Mouse (Mus musculus) stomach, embryonic 15.5 days (tissue): ENCODE data around the gene Bscl2. TPM values are rescaled to one million over a fixed set of nuclear protein-coding genes. Genes with fewer than 3 reads are reported as not detected.
A peak's percentile ranks its signal among the peaks of the same experiment; 100 is the strongest.

Source experiments
- ATAC-seq: fragments of 200-750 bp; cut with Nextera tagmentation; 2 replicates; pipeline ENCODE4 v1.8.0; 2017; ENCODE audit warnings: low read depth, moderate number of reproducible peaks, moderate TSS enrichment; ENCODE audit not compliant: insufficient read depth, low FRiP score
- H3K27ac ChIP-seq: fragments of 300-500 bp; sonication (generic); 2 replicates; pipeline ENCODE4 v1.5.1; 2015; ENCODE audit warnings: mild to moderate bottlenecking, inconsistent platforms
- H3K27me3 ChIP-seq: fragments of 300-500 bp; sonication (generic); replicated peaks from 2 replicates; pipeline ENCODE4 v1.6.1; 2015; ENCODE audit warnings: inconsistent platforms
- H3K36me3 ChIP-seq: fragments of 300-500 bp; sonication (generic); 2 replicates; pipeline ENCODE4 v1.6.1; 2015; ENCODE audit warnings: inconsistent platforms
- H3K4me1 ChIP-seq: fragments of 300-500 bp; sonication (generic); 2 replicates; pipeline ENCODE4 v1.6.1; 2015; ENCODE audit warnings: inconsistent platforms
- H3K4me2 ChIP-seq: fragments of 300-500 bp; sonication (generic); 2 replicates; pipeline ENCODE4 v1.6.1; 2015; ENCODE audit warnings: mild to moderate bottlenecking, inconsistent platforms
- H3K4me3 ChIP-seq: fragments of 300-500 bp; sonication (generic); replicated peaks from 2 replicates; pipeline ENCODE4 v1.5.1; 2015; ENCODE audit warnings: inconsistent platforms
- H3K9ac ChIP-seq: fragments of 300-500 bp; sonication (generic); 2 replicates; pipeline ENCODE4 v1.6.1; 2015; ENCODE audit warnings: inconsistent platforms
- H3K9me3 ChIP-seq: fragments of 300-500 bp; sonication (generic); 2 replicates; pipeline ENCODE4 v1.6.1; 2016; ENCODE audit warnings: inconsistent platforms
- WGBS: fragments of 180-500 bp; shearing (Covaris S2); methylation state at CpG from one replicate; pipeline ENCODE4 v1.1.7; 2015; 5-methylcytosine and 5-hydroxymethylcytosine counted together
- polyA plus RNA-seq: library from polyadenylated mRNA; unstranded; fragments of >200 nt; fragmentation: Nextera tagmentation; extraction: Ambion mirVana; gene quantifications from 2 replicates; pipeline ENCODE4 v1.2.1, GENCODE M21; 2015

Gene Bscl2
- polyA plus RNA-seq, 1 experiment from 2014 or later = 49.7 TPM

DNA sequence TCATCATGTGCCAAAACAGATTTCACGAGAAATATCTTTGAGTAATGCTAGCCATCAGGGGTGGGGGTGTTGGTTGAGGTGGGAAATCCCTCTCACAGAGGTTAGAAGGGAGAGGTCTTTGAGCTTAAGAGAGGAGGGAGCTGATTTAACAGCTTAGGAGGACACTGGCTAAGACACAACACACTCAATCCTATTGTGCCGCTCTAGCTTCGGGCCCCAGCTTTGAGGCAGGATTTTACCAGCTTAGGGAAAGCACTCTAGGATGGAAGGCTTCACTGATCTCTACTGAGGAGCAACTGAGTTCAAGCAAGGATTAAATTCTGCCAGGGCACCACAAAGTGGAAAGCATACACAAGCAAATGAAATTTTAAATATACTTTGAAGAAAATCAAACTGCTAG is 20.3 kb upstream of the Bscl2 start:
- no peak overlapping the region for H3K27ac ChIP-seq
- ATAC-seq = no peak
- WGBS = 74% methylated on average over 3 of the region's 3 CpGs
- H3K36me3 ChIP-seq = peaks cover 28% of the 10 kb centered on the region; the same call in 1 of the 2 replicates
- H3K4me2 ChIP-seq = 0 out of 2 replicates have a peak overlapping the region, but pooled peaks have one; percentile 17
- H3K9ac ChIP-seq = no peak overlapping the region
- no peaks in the 10 kb centered on the region for H3K27me3 ChIP-seq
- peaks cover 22% of the 10 kb centered on the region; the same call in 1 of the 2 replicates for H3K4me1 ChIP-seq
- no peak overlapping the region for H3K4me3 ChIP-seq
- no peaks in the 10 kb centered on the region for H3K9me3 ChIP-seq

DNA sequence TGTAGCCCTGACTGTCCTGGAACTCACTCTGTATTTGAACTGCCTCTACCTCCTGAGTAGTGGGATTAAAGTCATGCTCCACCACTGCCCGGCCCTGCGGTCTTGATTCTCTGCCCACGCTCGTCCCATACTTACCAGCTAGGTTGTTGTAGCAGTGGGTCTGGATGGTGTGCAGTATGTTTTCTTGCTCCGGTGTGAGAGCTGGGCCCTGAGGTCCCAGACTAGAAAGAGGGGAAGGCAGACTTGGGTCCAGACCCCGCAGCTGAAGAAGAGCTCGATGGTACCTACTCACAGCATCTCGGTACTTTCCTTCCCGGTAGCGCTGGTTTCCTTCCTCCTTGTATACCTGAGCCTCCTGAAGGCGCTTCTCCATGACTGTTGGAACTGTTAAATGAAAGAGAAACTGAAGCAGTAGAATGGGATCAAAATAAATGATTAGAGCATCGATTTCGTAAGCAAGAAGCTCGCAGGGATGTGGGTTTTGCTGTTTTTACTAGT is 18.9 kb upstream of the Bscl2 start:
- peak overlapping the region; percentile 74 for H3K4me2 ChIP-seq
- H3K4me3 ChIP-seq = peak overlapping the region; percentile 93
- peak overlapping the region; percentile 60 for H3K9ac ChIP-seq
- no peaks in the 10 kb centered on the region for H3K9me3 ChIP-seq
- peak overlapping the region; percentile 100 for H3K27ac ChIP-seq
- no peak for ATAC-seq
- WGBS = 18% methylated on average over 14 of the region's 14 CpGs
- H3K27me3 ChIP-seq = no peaks in the 10 kb centered on the region
- peaks cover 29% of the 10 kb centered on the region; the same call in 1 of the 2 replicates for H3K4me1 ChIP-seq
- peaks cover 20% of the 10 kb centered on the region; the same call in 1 of the 2 replicates for H3K36me3 ChIP-seq

DNA sequence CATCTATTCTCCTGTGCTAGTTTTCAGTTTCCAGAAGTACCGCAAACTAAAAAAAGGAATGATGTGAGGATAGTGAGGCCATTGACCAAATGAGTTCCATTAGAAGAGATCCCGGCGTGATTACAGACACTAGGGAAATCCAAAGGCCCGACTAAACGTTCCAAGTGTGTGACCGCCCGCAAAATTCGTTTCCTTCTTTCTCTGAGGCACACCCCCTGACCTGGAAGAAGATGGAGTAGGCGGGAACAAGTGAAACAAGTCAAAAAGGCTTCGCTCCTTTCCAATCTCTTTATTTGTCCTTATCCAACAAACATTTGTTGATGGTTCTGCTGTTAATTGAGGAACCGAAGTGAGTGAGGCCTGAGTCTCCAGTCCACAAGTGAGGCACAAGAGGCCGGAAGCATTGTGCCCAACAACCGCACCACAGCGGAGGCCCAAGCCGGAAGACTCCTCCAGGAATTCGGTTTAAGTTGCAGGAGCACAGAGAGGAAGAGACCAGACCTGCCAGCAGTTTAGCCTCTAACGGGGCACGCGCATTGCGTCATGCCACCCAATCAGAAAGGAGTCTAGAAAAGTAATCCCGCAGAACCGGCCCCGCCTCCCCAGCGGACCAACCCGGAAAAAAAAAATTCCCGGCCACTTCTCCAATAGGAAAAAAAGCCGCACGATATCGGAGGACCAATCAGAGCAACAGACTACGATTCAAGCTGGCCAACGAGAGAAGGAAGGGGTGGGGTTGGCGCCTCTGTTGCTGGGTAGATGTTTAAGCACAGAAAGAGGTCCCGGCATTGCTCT is 18.3 kb upstream of the Bscl2 start, which contains the start of gene Ttc9c:
TSS of gene Ttc9c (minus strand) at position 533 of the 795 bp plus-strand sequence.
- Histone ChIP-seq H3K27me3 (no peaks in the 10 kb centered on the region), H3K36me3 (peaks cover 15% of the 10 kb centered on the region; the same call in 1 of the 2 replicates), H3K27ac (peak within 1 kb of the TSS; percentile 100), H3K4me3 (peak within 1 kb of the TSS; percentile 93), H3K4me1 (peaks cover 29% of the 10 kb centered on the region; the same call in 1 of the 2 replicates), H3K9ac (peak within 1 kb of the TSS; percentile 98), H3K4me2 (peak within 1 kb of the TSS; percentile 74), H3K9me3 (no peaks in the 10 kb centered on the region)
- ATAC-seq = peak; percentile 88
- WGBS = under 1% methylated on average over 33 of the region's 33 CpGs

DNA sequence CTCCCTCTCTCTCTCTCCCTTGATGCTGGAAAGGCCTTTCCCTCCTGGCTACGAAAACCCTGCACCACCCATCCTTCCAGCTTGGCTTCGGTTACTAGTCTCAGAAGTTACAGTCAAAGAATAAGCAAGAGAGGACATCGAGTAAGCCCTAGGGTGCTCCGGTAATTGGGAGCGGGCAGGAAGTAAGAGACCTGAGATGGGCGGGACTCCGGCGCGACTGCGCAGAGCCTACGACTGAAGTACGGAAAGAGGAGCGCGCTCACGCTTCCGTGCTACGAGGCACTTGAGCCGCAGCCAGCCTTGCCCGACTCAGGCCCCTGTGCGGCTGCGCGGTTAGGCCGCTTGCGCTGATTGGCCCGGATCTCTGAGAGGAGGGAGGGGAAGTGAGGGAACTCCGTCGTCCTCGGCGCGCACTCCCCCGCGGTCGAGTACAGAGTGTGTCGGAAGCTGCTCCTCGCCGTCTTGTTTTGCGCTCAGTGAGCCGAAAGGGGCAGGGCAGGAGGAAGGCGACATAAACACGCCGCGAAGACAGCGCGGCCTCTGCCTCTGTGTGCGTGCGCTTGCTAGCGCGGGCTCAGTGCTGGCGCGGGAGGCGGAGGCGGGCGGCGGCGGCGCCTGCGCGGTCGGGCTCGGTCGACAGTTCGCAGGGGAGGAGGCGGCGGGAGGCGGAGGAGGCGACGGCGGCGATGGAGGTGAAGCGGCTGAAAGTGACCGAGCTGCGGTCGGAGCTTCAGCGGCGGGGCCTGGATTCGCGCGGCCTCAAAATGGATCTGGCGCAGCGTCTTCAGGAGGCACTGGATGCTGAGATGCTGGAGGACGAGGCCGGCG is 17.5 kb upstream of the Bscl2 start, which contains the start of gene Hnrnpul2:
TSS of gene Hnrnpul2 (plus strand) at position 415 of the 828 bp plus-strand sequence.
- peak; percentile 94 for ATAC-seq
- Histone ChIP-seq H3K9me3 (no peaks in the 10 kb centered on the region), H3K36me3 (peaks cover 17% of the 10 kb centered on the region), H3K4me1 (peaks cover 29% of the 10 kb centered on the region; the same call in 1 of the 2 replicates), H3K27ac (peak within 1 kb of the TSS; percentile 100), H3K9ac (peak within 1 kb of the TSS; percentile 98), H3K4me2 (peak within 1 kb of the TSS; percentile 74), H3K4me3 (peak within 1 kb of the TSS; percentile 93), H3K27me3 (no peaks in the 10 kb centered on the region)
- WGBS = under 1% methylated on average over 81 of the region's 83 CpGs

DNA sequence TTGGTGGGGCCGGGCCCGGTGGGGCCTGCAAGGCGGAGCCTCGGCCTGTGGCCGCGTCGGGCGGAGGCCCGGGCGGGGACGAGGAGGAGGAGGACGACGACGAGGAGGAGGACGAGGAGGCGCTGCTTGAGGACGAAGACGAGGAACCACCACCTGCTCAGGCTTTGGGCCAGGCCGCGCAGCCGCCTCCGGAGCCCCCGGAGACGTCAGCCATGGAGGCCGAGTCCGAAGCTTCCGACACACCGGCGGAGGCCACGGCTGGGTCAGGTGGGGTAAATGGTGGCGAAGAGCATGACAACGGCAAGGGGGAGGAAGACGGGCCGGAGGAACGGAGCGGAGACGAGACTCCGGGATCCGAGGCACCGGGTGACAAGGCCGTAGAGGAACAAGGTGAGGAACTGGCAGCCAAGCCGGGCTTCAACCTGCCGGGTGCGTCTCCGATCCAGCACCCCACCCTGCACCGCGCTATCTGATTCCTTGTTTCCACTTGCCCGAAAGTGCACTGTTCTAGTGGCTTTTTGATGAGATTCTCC is 16.8 kb upstream of the Bscl2 start:
- 0% methylated on average over 47 of the region's 48 CpGs for WGBS
- peaks cover 29% of the 10 kb centered on the region; the same call in 1 of the 2 replicates for H3K4me1 ChIP-seq
- ATAC-seq = peak; percentile 14; the same call in 1 of the 2 replicates

DNA sequence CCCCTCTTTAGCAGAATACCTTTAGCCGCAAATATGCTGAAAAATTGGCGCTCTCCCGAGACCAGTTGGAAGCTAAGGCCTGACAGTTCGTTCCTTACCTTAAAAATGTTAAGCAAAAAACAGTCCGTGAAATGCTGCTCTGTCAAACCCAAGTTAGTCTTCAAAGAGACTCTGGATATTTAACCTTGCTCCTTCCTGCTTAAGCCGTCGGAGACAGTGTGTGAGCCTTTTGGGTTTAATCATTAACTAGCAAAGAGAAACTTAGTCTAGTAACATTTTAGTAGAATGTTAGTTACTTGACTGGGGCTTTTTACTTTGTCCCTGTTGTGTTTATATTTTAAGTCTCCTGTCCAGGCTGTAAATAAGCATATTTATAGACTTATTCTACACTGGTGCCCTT is 16.1 kb upstream of the Bscl2 start:
- no peak for ATAC-seq
- H3K4me1 ChIP-seq = peaks cover 24% of the 10 kb centered on the region; the same call in 1 of the 2 replicates
- H3K36me3 ChIP-seq = peaks cover 25% of the 10 kb centered on the region
- H3K27ac ChIP-seq = peak overlapping the region; percentile 100
- peak overlapping the region; percentile 98 for H3K9ac ChIP-seq
- H3K4me2 ChIP-seq = peak overlapping the region; percentile 73
- H3K27me3 ChIP-seq = no peaks in the 10 kb centered on the region
- under 1% methylated on average over 7 of the region's 7 CpGs for WGBS
- H3K4me3 ChIP-seq = peak overlapping the region; percentile 93
- H3K9me3 ChIP-seq = no peaks in the 10 kb centered on the region

More for the DNA sequence above, 16.8 kb upstream of the Bscl2 start:
- peak overlapping the region; percentile 98 for H3K9ac ChIP-seq
- H3K27ac ChIP-seq = peak overlapping the region; percentile 100
- H3K27me3 ChIP-seq = no peaks in the 10 kb centered on the region
- no peaks in the 10 kb centered on the region for H3K9me3 ChIP-seq
- H3K4me2 ChIP-seq = peak overlapping the region; percentile 73
- peaks cover 20% of the 10 kb centered on the region for H3K36me3 ChIP-seq
- H3K4me3 ChIP-seq = peak overlapping the region; percentile 93

DNA sequence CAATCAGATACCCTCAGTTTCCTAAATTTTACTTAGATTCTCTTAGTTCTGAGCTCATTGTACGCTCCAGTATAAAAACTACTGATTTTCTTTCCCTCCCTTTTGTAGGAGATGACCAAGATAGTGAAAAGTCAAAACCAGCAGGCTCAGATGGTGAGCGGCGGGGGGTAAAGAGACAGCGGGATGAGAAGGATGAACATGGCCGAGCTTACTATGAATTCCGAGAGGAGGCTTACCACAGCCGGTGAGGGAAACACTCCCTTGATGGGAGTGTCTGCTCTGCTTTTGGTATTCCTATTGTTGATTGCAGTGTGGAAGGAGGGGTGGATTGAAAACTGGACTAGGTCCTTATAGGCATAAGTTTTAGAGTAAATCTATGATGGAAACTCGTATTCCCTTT is 14.6 kb upstream of the Bscl2 start:
- Histone ChIP-seq H3K9ac (no peak overlapping the region), H3K4me2 (peak overlapping the region; percentile 73), H3K27ac (no peak overlapping the region), H3K9me3 (no peaks in the 10 kb centered on the region), H3K36me3 (peaks cover 35% of the 10 kb centered on the region), H3K27me3 (no peaks in the 10 kb centered on the region), H3K4me1 (peaks cover 14% of the 10 kb centered on the region; the same call in 1 of the 2 replicates), H3K4me3 (no peak overlapping the region; the same call in 1 of the 2 replicates)
- 69% methylated on average over 8 of the region's 8 CpGs for WGBS
- ATAC-seq = no peak

DNA sequence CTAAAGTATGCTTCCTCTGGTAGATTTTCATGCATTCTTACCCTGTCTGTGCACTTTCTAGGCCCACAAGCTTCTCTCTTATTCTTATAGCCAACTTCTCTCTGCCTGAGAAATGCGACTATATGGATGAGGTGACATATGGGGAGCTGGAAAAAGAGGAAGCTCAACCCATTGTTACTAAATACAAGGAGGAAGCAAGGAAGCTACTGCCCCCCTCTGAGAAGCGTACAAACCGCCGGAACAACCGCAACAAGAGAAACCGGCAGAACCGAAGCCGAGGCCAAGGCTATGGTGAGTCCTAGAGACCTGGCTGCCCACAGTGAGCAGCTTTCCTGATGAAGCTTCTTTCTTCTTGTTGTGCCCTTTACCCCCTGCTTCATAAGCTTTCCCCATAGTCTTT is 7.6 kb upstream of the Bscl2 start, which contains the start of gene AC129217.1:
TSS of gene AC129217.1 (plus strand) at position 114 of the 400 bp plus-strand sequence.
- no peak for ATAC-seq
- H3K9ac ChIP-seq = no peak within 1 kb of the TSS
- no peak within 1 kb of the TSS for H3K27ac ChIP-seq
- no peaks in the 10 kb centered on the region for H3K9me3 ChIP-seq
- H3K4me1 ChIP-seq = no peaks in the 10 kb centered on the region
- H3K27me3 ChIP-seq = no peaks in the 10 kb centered on the region
- no peak within 1 kb of the TSS for H3K4me2 ChIP-seq
- H3K36me3 ChIP-seq = peaks cover 85% of the 10 kb centered on the region
- H3K4me3 ChIP-seq = no peak within 1 kb of the TSS
- 86% methylated on average over 8 of the region's 8 CpGs for WGBS

DNA sequence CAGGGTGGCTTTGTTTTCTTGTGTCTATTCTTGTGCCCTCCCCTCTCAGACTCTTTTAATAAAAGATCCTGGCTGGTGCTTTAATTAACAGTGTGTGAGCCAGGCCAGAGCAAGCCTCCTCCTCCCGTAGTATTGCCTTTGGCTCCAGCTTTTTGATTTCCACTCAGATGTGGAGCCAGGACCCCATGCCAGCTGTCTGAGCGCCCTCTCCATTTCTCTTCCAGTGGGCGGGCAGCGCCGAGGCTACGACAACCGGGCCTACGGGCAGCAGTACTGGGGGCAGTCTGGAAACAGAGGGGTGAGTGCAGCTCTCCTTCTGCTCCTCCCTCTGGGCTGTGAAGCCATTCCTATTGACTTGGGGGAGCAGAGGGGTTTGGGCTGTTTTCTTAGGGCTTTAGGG is 6.6 kb upstream of the Bscl2 start:
- Histone ChIP-seq H3K4me2 (no peak overlapping the region), H3K27me3 (no peaks in the 10 kb centered on the region), H3K4me1 (no peaks in the 10 kb centered on the region), H3K36me3 (peaks cover 80% of the 10 kb centered on the region), H3K4me3 (no peak overlapping the region), H3K27ac (no peak overlapping the region), H3K9ac (no peak overlapping the region), H3K9me3 (no peaks in the 10 kb centered on the region)
- ATAC-seq = no peak
- WGBS = 91% methylated on average over 8 of the region's 8 CpGs

DNA sequence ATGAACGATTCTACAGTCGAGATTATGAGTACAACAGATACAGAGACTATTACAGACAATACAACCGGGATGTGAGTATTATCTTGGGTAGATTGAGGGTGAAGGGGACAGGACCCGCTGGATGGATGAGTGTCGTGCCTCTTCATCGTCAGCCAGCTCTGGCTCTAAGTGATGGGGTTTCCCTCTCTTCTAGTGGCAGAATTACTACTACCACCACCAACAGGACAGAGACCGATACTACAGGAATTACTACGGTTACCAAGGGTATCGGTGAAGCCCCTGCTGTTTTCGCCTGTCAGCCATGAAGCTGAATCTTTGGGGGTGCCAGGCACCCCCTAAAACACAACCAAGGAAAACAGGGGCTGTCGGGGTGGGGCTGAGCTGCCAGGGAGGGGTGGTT is 6.0 kb upstream of the Bscl2 start:
- H3K4me1 ChIP-seq = no peaks in the 10 kb centered on the region
- H3K36me3 ChIP-seq = peaks cover 75% of the 10 kb centered on the region
- no peak overlapping the region for H3K27ac ChIP-seq
- H3K27me3 ChIP-seq = no peaks in the 10 kb centered on the region
- no peak overlapping the region for H3K4me3 ChIP-seq
- H3K4me2 ChIP-seq = no peak overlapping the region
- H3K9ac ChIP-seq = no peak overlapping the region
- WGBS = 82% methylated on average over 11 of the region's 11 CpGs
- no peak for ATAC-seq
- no peaks in the 10 kb centered on the region for H3K9me3 ChIP-seq

DNA sequence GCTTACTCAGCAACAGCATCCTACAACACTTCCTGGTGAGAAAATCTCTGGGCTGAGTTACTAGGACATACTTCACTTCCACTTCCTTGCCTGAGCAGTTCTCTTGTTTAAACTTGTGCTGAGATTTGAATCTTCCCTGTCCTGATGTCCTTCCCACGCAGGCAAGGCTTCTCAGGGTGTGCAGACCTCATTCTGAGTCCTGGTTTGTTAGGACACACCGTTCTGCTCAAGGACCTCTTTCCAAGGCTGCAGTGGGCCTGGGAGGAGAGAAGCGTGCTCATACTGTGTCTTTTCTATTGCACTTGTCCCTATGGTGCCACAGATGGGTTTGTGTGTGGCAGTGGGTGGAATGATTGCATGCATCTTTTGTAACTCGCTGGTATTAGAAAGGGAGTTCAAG is 4.3 kb upstream of the Bscl2 start:
- Histone ChIP-seq H3K36me3 (peaks cover 62% of the 10 kb centered on the region), H3K4me2 (no peak overlapping the region), H3K27me3 (no peaks in the 10 kb centered on the region), H3K9ac (no peak overlapping the region), H3K4me1 (no peaks in the 10 kb centered on the region; the same call in 1 of the 2 replicates), H3K4me3 (no peak overlapping the region), H3K27ac (no peak overlapping the region), H3K9me3 (no peaks in the 10 kb centered on the region)
- WGBS = 89% methylated on average over 4 of the region's 4 CpGs
- ATAC-seq = no peak
